Mouse (Mus musculus): ENCODE results near the gene Cap1.

Gene Cap1

GRCm38 (mm10) chr4:122887336-122887735 is 1.5 kb upstream of the Cap1 start:
- DNase-seq (ENCODE audit: low spot score in 2 of 2): no peak

- no peak for DNase-seq (ENCODE audit: low spot score in 2 of 2)
These were observed 861 bp upstream of the Cap1 start for GRCm38 (mm10) chr4:122886579-122887254.

- DNase-seq (ENCODE audit: low spot score in 2 of 2): no peak
These were observed 1.1 kb downstream of the Cap1 start for GRCm38 (mm10) chr4:122884481-122885340.

GRCm38 (mm10) chr4:122884051-122884450 is 1.8 kb downstream of the Cap1 start:
- DNase-seq (ENCODE audit: low spot score in 2 of 2): no peak

- DNase-seq (ENCODE audit: low spot score in 2 of 2): no peak
These were observed 2.6 kb downstream of the Cap1 start for GRCm38 (mm10) chr4:122883294-122883693.

- DNase-seq (ENCODE audit: low spot score in 2 of 2): no peak
These were observed 3.3 kb downstream of the Cap1 start for GRCm38 (mm10) chr4:122882544-122882943.

GRCm38 (mm10) chr4:122878333-122879070 is 7.4 kb downstream of the Cap1 start:
- no peak for DNase-seq (ENCODE audit: low spot score in 2 of 2)

- DNase-seq (ENCODE audit: low spot score in 2 of 2): no peak
These were observed 12.3 kb downstream of the Cap1 start for GRCm38 (mm10) chr4:122873512-122873911.

GRCm38 (mm10) chr4:122873003-122873402 is 12.9 kb downstream of the Cap1 start:
- no peak for DNase-seq (ENCODE audit: low spot score in 2 of 2)

- DNase-seq (ENCODE audit: low spot score in 2 of 2): no peak
These were observed 13.9 kb downstream of the Cap1 start for GRCm38 (mm10) chr4:122871989-122872388.

GRCm38 (mm10) chr4:122871269-122871668 is 14.6 kb downstream of the Cap1 start:
- no peak for DNase-seq (ENCODE audit: low spot score in 2 of 2)

- no peak for DNase-seq (ENCODE audit: low spot score in 2 of 2)
These were observed 15.1 kb downstream of the Cap1 start for GRCm38 (mm10) chr4:122870741-122871140.

- no peak for DNase-seq (ENCODE audit: low spot score in 2 of 2)
These were observed 15.8 kb downstream of the Cap1 start for GRCm38 (mm10) chr4:122870027-122870426.

- no peak for DNase-seq (ENCODE audit: low spot score in 2 of 2)
These were observed 17.8 kb downstream of the Cap1 start for GRCm38 (mm10) chr4:122868041-122868440.

GRCm38 (mm10) chr4:122861836-122862235 is 24.0 kb downstream of the Cap1 start:
- DNase-seq (ENCODE audit: low spot score in 2 of 2): no peak

- DNase-seq (ENCODE audit: low spot score in 2 of 2): no peak
These were observed 26.7 kb downstream of the Cap1 start for GRCm38 (mm10) chr4:122859096-122859674.

GRCm38 (mm10) chr4:122857909-122858308 is 27.9 kb downstream of the Cap1 start:
- DNase-seq (ENCODE audit: low spot score in 2 of 2): no peak

GRCm38 (mm10) chr4:122854770-122855169 is 31.1 kb downstream of the Cap1 start:
- no peak for DNase-seq (ENCODE audit: low spot score in 2 of 2)

- no peak for DNase-seq (ENCODE audit: low spot score in 2 of 2)
These were observed 32.2 kb downstream of the Cap1 start for GRCm38 (mm10) chr4:122853691-122854090.

GRCm38 (mm10) chr4:122851535-122851934 is 34.3 kb downstream of the Cap1 start:
- no peak for DNase-seq (ENCODE audit: low spot score in 2 of 2)

GRCm38 (mm10) chr4:122848150-122848621 is 37.7 kb downstream of the Cap1 start:
- no peak for DNase-seq (ENCODE audit: low spot score in 2 of 2)

- no peak for DNase-seq (ENCODE audit: low spot score in 2 of 2)
These were observed 47.4 kb downstream of the Cap1 start for GRCm38 (mm10) chr4:122838416-122838815.
